Mouse (Mus musculus): ENCODE measurements around the gene Olfr209. TPM values are rescaled to one million over a fixed set of nuclear protein-coding genes. Genes with fewer than 3 reads are reported as not detected.
"Not testable (repeated sequence)": the region's sequence is repeated elsewhere in the genome, so short reads cannot be mapped to it uniquely, and the experiment has no call there.

The Olfr209 gene
- polyA plus RNA-seq, 1 experiment from 2014 or later = not detected

DNA sequence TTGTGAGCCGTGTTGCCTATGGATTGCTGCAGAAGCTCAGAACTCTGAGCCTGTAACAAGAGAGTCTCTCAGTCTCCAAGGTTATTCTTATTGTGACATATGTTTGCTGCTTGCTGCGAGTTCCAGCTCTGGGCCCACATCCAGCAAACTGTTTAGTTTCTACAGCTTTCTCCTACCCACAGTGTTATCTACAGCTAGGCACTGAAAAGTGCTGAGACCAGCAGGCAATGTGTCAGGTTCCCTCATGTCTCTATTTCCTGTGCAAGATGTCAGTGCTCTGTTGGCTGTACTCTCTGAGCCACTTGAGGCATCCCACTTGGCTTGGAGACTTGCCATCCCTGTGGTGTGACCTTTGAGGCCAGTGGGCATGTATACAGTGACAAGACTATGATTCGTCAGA, 29.5 kb upstream of the Olfr209 start:
- ATAC-seq (ENCODE audit: low FRiP score, low TSS enrichment) = no peak
- 71% methylated on average over 3 of the region's 3 CpGs for WGBS

DNA sequence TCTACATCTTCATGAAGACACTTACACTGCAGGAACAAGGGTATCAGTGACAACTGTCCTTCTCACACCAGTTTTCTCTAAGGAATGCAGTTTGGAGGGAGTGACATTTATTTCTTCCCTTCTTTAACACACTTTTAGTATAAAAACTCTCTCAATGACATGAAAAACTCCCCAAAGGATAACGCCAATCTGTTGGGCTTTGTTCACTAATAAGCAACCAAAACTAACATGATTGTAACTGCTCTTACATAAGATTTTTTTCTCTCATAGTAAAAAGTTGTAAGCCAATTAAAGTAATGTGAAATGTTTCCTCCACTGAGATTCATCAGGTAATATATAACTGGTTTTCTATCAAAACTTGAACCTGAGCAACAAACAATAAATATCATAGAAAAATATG, 14.6 kb downstream of the Olfr209 start, which contains the start of gene Olfr206:
TSS of gene Olfr206 (minus strand) at position 101 of the 400 bp plus-strand sequence.
- no peaks in the 10 kb centered on the region for H3K27me3 ChIP-seq (ENCODE audit: control insufficient read depth, insufficient read depth, low read length)
- no peak within 1 kb of the TSS for H3K4me3 ChIP-seq (ENCODE audit: low read length)
- WGBS = 93% methylated on average over 1 of the region's 1 CpGs
- no peak within 1 kb of the TSS for H3K4me2 ChIP-seq (replicated peaks; ENCODE audit: low read depth, low read length)
- H3K27ac ChIP-seq (ENCODE audit: low read depth, low read length) = no peak within 1 kb of the TSS
- no peaks in the 10 kb centered on the region for H3K9me3 ChIP-seq (ENCODE audit: control insufficient read depth, low read length)
- H3K9ac ChIP-seq (ENCODE audit: low read depth, low read length) = no peak within 1 kb of the TSS
- H3K4me1 ChIP-seq (ENCODE audit: control insufficient read depth, insufficient read depth, low read length) = no peaks in the 10 kb centered on the region
- ATAC-seq (ENCODE audit: low FRiP score, low TSS enrichment) = no peak
- no peaks in the 10 kb centered on the region for H3K36me3 ChIP-seq (ENCODE audit: control insufficient read depth, insufficient read depth, low read length)

More for the DNA sequence above, 29.5 kb upstream of the Olfr209 start:
- H3K4me3 ChIP-seq (ENCODE audit: low read length) = no peak overlapping the region
- H3K27ac ChIP-seq (ENCODE audit: low read depth, low read length) = no peak overlapping the region
- H3K9me3 ChIP-seq (ENCODE audit: control insufficient read depth, low read length) = no peaks in the 10 kb centered on the region
- no peak overlapping the region for H3K4me2 ChIP-seq (replicated peaks; ENCODE audit: low read depth, low read length)
- H3K36me3 ChIP-seq (ENCODE audit: control insufficient read depth, insufficient read depth, low read length) = no peaks in the 10 kb centered on the region
- H3K4me1 ChIP-seq (ENCODE audit: control insufficient read depth, insufficient read depth, low read length) = no peaks in the 10 kb centered on the region
- H3K9ac ChIP-seq (ENCODE audit: low read depth, low read length) = no peak overlapping the region
- H3K27me3 ChIP-seq (ENCODE audit: control insufficient read depth, insufficient read depth, low read length) = no peaks in the 10 kb centered on the region

DNA sequence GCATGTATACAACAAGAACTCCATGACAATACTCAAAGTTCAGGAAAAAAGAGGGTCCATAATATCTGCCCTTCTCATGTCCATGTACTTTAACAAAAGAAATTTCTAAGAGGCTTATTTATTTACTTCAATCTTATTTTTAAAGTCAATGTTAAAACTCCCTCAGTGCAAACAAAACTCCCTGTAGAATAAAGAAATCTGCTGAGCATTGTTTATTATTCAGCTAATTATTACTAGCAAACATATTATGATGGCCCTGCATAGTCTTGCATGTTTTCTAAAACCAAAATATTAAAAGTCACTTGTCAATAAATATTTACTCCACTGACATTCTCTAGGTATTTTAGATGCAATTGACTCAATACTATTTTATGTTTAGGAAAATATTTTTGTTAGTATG, 32.8 kb downstream of the Olfr209 start, which contains the start of gene Olfr205:
TSS of gene Olfr205 (minus strand) at position 101 of the 400 bp plus-strand sequence.
- no peak for ATAC-seq (ENCODE audit: low FRiP score, low TSS enrichment)
- Histone ChIP-seq H3K27ac (ENCODE audit: low read depth, low read length) (no peak within 1 kb of the TSS), H3K27me3 (ENCODE audit: control insufficient read depth, insufficient read depth, low read length) (no peaks in the 10 kb centered on the region), H3K9me3 (ENCODE audit: control insufficient read depth, low read length) (no peaks in the 10 kb centered on the region), H3K9ac (ENCODE audit: low read depth, low read length) (no peak within 1 kb of the TSS), H3K36me3 (ENCODE audit: control insufficient read depth, insufficient read depth, low read length) (no peaks in the 10 kb centered on the region), H3K4me2 (replicated peaks; ENCODE audit: low read depth, low read length) (no peak within 1 kb of the TSS), H3K4me1 (ENCODE audit: control insufficient read depth, insufficient read depth, low read length) (no peaks in the 10 kb centered on the region), H3K4me3 (ENCODE audit: low read length) (no peak within 1 kb of the TSS)

DNA sequence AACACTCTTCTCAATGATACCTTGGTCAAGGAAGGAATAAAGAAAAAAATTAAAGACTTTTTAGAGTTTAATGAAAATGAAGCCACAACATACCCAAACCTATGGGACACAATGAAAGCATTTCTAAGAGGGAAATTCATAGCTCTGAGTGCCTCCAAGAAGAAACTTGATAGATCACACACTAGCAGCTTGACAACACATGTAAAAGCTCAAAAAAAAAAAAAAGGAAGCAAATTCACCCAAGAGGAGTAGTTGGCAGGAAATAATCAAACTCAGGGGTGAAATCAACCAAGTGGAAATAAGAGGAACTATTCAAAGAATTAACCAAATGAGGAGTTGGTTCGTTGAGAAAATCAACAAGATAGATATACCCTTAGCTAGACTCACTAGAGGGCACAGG, 40.5 kb downstream of the Olfr209 start:
- WGBS = 53% methylated on average over 1 of the region's 1 CpGs
- not testable (repeated sequence) for H3K4me1 ChIP-seq (ENCODE audit: control insufficient read depth, insufficient read depth, low read length); H3K27ac ChIP-seq (ENCODE audit: low read depth, low read length); H3K9ac ChIP-seq (ENCODE audit: low read depth, low read length); H3K4me2 ChIP-seq (replicated peaks; ENCODE audit: low read depth, low read length); H3K27me3 ChIP-seq (ENCODE audit: control insufficient read depth, insufficient read depth, low read length); H3K36me3 ChIP-seq (ENCODE audit: control insufficient read depth, insufficient read depth, low read length); ATAC-seq (ENCODE audit: low FRiP score, low TSS enrichment); H3K4me3 ChIP-seq (ENCODE audit: low read length); H3K9me3 ChIP-seq (ENCODE audit: control insufficient read depth, low read length)

DNA sequence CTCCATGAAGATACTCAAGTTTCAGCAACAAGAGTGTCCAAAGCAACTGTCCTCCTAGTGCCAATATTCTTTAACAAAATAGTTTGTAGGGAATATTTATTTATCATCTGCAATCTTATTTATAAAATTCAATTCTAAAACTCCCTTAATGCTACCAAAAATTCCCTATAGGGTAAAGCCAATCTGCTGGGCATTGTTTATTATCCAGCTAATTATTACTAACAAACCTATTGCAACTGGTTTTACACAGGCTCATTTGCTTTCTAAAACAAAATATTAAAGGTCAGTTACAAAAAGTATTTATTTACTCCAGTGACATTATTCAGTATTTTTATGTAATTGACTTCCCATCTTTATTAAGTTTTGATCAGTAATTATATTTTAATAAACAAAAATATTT, 45.6 kb downstream of the Olfr209 start, which contains the start of gene Olfr204:
TSS of gene Olfr204 (minus strand) at position 101 of the 400 bp plus-strand sequence.
- no peaks in the 10 kb centered on the region for H3K9me3 ChIP-seq (ENCODE audit: control insufficient read depth, low read length)
- H3K27ac ChIP-seq (ENCODE audit: low read depth, low read length) = no peak within 1 kb of the TSS
- ATAC-seq (ENCODE audit: low FRiP score, low TSS enrichment) = no peak
- no peak within 1 kb of the TSS for H3K4me2 ChIP-seq (replicated peaks; ENCODE audit: low read depth, low read length)
- H3K36me3 ChIP-seq (ENCODE audit: control insufficient read depth, insufficient read depth, low read length) = no peaks in the 10 kb centered on the region
- H3K4me1 ChIP-seq (ENCODE audit: control insufficient read depth, insufficient read depth, low read length) = no peaks in the 10 kb centered on the region
- H3K4me3 ChIP-seq (ENCODE audit: low read length) = no peak within 1 kb of the TSS
- H3K9ac ChIP-seq (ENCODE audit: low read depth, low read length) = no peak within 1 kb of the TSS
- H3K27me3 ChIP-seq (ENCODE audit: control insufficient read depth, insufficient read depth, low read length) = no peaks in the 10 kb centered on the region

Other genes with a start within 250 kb of the Olfr209 start
- not detected in 2 replicates for gene Olfr194, start 242.9 kb downstream of the Olfr209 start, polyA plus RNA-seq (2014; fragmentation: Nextera tagmentation; extraction: Ambion mirVana)
- gene Olfr195, start 216.9 kb downstream of the Olfr209 start, polyA plus RNA-seq (2014; fragmentation: Nextera tagmentation; extraction: Ambion mirVana) = not detected in 2 replicates
- gene Olfr196, start 193.5 kb downstream of the Olfr209 start, polyA plus RNA-seq (2014; fragmentation: Nextera tagmentation; extraction: Ambion mirVana) = not detected in 2 replicates
- not detected in 2 replicates for gene Olfr198, start 160.5 kb downstream of the Olfr209 start, polyA plus RNA-seq (2014; fragmentation: Nextera tagmentation; extraction: Ambion mirVana)
- gene Olfr199, start 144.2 kb downstream of the Olfr209 start, polyA plus RNA-seq (2014; fragmentation: Nextera tagmentation; extraction: Ambion mirVana) = not detected in 2 replicates
- gene Olfr201, start 91.4 kb downstream of the Olfr209 start, polyA plus RNA-seq (2014; fragmentation: Nextera tagmentation; extraction: Ambion mirVana) = not detected in 2 replicates
- gene Olfr202, start 77.2 kb downstream of the Olfr209 start, polyA plus RNA-seq (2014; fragmentation: Nextera tagmentation; extraction: Ambion mirVana) = not detected in 2 replicates
- not detected in 2 replicates for gene Olfr203, start 65.1 kb downstream of the Olfr209 start, polyA plus RNA-seq (2014; fragmentation: Nextera tagmentation; extraction: Ambion mirVana)
- not detected in 2 replicates for gene Olfr204, start 45.7 kb downstream of the Olfr209 start, polyA plus RNA-seq (2014; fragmentation: Nextera tagmentation; extraction: Ambion mirVana)
- gene Olfr205, start 32.9 kb downstream of the Olfr209 start, polyA plus RNA-seq (2014; fragmentation: Nextera tagmentation; extraction: Ambion mirVana) = not detected in 2 replicates
- not detected in 2 replicates for gene Olfr206, start 14.7 kb downstream of the Olfr209 start, polyA plus RNA-seq (2014; fragmentation: Nextera tagmentation; extraction: Ambion mirVana)
- gene Gabrr3, start 43.3 kb upstream of the Olfr209 start, polyA plus RNA-seq (2014; fragmentation: Nextera tagmentation; extraction: Ambion mirVana) = not detected in 2 replicates
- gene Riox2, start 107.8 kb upstream of the Olfr209 start, polyA plus RNA-seq (2014; fragmentation: Nextera tagmentation; extraction: Ambion mirVana) = 33.5 and 41.9 TPM in 2 replicates
- 11.8 and 12.7 TPM in 2 replicates for gene Crybg3, start 237.0 kb upstream of the Olfr209 start, polyA plus RNA-seq (2014; fragmentation: Nextera tagmentation; extraction: Ambion mirVana)